Mouse (Mus musculus): ENCODE data around the gene Klhl35. TPM values are rescaled to one million over a fixed set of nuclear protein-coding genes. Genes with fewer than 3 reads are reported as not detected.

Klhl35 gene
- total and polyA plus RNA-seq, 3 experiments = 0.04 TPM; not detected in 2

DNA sequence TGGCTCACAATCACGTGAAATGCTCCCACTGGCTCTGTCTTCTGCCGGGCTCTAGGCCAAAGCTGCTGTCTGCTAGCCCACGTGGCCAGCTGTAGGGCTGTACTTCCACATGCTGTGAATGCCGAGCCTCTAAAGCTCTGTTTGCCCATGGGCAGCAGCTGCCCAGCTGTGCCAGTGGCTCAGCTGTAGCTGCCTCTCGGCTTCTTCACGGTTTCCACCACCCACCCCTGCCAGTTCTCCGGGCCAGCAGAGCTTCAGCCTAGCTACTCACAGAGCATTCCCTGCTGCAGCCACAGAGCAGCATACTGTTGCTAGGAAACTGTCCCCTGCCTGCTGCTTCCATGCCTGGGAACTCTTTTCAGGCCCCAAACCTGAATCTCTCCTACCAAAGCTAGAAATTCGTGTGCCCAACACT is 44.3 kb downstream of the Klhl35 start:
- peaks cover 0 to 11% of the 10 kb centered on the region in 2 experiments for H3K4me1 ChIP-seq (ENCODE audit: control insufficient read depth in 1 of 2, insufficient read depth in 2 of 2, low read length in 2 of 2)
- no peaks in the 10 kb centered on the region for H3K27me3 ChIP-seq (ENCODE audit: control insufficient read depth in 1 of 2, insufficient read depth in 2 of 2, low read length in 2 of 2)
- H3K79me2 ChIP-seq (ENCODE audit: control insufficient read depth, insufficient read depth, low read length, poor library complexity) = no peaks in the 10 kb centered on the region
- no peak for DNase-seq (ENCODE audit: low read depth, low spot score)
- no peaks in the 10 kb centered on the region for H3K9me3 ChIP-seq (replicated peaks; ENCODE audit: insufficient read depth, low read length)
- TF ChIP-seq USF1 (IDR thresholded peaks at IDR 0.05; ENCODE audit: low read depth, low read length) (peak; percentile 55), ELF1 (IDR thresholded peaks at IDR 0.05; ENCODE audit: low read depth, low read length) (no peak), MXI1 (IDR thresholded peaks at IDR 0.05; ENCODE audit: low read depth, low read length) (peak; percentile 50; the same call in 1 of the 2 replicates), JUND (IDR thresholded peaks at IDR 0.05; ENCODE audit: low read depth, low read length) (no peak), RCOR1 (IDR thresholded peaks at IDR 0.05; ENCODE audit: low read depth, low read length) (no peak), BHLHE40 (IDR thresholded peaks at IDR 0.05; ENCODE audit: borderline replicate concordance, low read depth, low read length) (no peak), KAT2A (conservative IDR thresholded peaks at IDR 0.05; ENCODE audit: low read depth, low read length) (no peak), ETS1 (IDR thresholded peaks at IDR 0.05; ENCODE audit: low read depth, low read length) (no peak)
- H3K4me3 ChIP-seq (ENCODE audit: control insufficient read depth in 1 of 2, insufficient read depth in 1 of 2, low read depth in 2 of 2, low read length in 2 of 2) = no peak overlapping the region
- H3K9ac ChIP-seq (ENCODE audit: control insufficient read depth, low read depth, low read length, poor library complexity, severe bottlenecking) = no peak overlapping the region
- no peak overlapping the region for H3K27ac ChIP-seq (ENCODE audit: control insufficient read depth, low read depth, low read length)
- peaks cover 0 to 6% of the 10 kb centered on the region in 2 experiments; a peak in 2 of 4 replicates for H3K36me3 ChIP-seq (ENCODE audit: control insufficient read depth in 1 of 2, insufficient read depth in 2 of 2, low read length in 2 of 2)

DNA sequence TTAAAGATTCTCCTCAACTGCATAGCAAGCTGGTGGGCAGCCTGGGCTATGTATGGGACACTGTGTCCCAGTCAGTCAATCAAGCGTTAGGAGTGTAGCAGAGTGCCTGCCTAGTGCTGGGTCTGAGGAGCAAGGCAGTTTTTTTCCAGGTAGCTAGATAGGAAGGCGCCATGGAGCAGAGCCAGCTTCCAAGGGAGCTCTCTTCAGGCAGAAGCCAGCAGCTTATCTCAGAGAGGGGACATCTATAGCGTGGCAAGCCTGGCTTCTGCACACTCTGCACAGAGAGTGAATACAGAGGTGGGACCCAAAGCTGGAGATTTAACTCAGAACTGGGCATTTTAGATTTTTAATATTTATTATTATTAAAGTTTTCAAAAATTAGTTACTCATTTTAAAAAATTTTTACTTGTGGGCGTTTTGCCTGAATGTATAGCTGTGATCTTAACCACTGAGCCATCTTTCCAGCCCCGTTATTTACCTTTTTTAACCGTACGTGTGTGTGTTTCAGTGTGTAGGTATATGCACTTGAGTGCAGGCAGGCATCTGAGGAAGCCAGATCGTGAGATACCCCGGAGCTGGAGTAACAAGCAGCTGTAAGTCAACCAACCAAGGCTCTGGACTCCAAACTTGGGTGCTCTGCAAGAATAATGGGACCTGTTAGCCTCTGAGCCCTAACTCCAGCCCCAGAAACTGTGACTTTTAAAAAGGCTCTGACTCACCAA is 50.4 kb downstream of the Klhl35 start:
- Histone ChIP-seq H3K9me3 (replicated peaks; ENCODE audit: insufficient read depth, low read length) (no peaks in the 10 kb centered on the region), H3K4me3 (ENCODE audit: control insufficient read depth in 1 of 2, insufficient read depth in 1 of 2, low read depth in 2 of 2, low read length in 2 of 2) (no peak overlapping the region; a peak in 1 of 4 replicates), H3K79me2 (ENCODE audit: control insufficient read depth, insufficient read depth, low read length, poor library complexity) (no peaks in the 10 kb centered on the region), H3K27ac (ENCODE audit: control insufficient read depth, low read depth, low read length) (peak overlapping the region; percentile 46), H3K36me3 (ENCODE audit: control insufficient read depth in 1 of 2, insufficient read depth in 2 of 2, low read length in 2 of 2) (peaks cover 0 to 19% of the 10 kb centered on the region in 2 experiments; a peak in 2 of 4 replicates), H3K9ac (ENCODE audit: control insufficient read depth, low read depth, low read length, poor library complexity, severe bottlenecking) (0 out of 2 replicates have a peak overlapping the region, but pooled peaks have one; percentile 13), H3K27me3 (ENCODE audit: control insufficient read depth in 1 of 2, insufficient read depth in 2 of 2, low read length in 2 of 2) (no peaks in the 10 kb centered on the region), H3K4me1 (ENCODE audit: control insufficient read depth in 1 of 2, insufficient read depth in 2 of 2, low read length in 2 of 2) (peaks cover 9 to 24% of the 10 kb centered on the region in 2 experiments)
- peak; percentile 46 for DNase-seq (ENCODE audit: low read depth, low spot score)
- TF ChIP-seq RAD21 (IDR thresholded peaks at IDR 0.05; ENCODE audit: low read depth, low read length) (no peak), MYB (IDR thresholded peaks at IDR 0.05; ENCODE audit: low read depth, low read length) (no peak), KAT2A (conservative IDR thresholded peaks at IDR 0.05; ENCODE audit: low read depth, low read length) (no peak), UBTF (IDR thresholded peaks at IDR 0.05; ENCODE audit: borderline replicate concordance, insufficient read depth, low read depth, low read length) (no peak), SIN3A (IDR thresholded peaks at IDR 0.05; ENCODE audit: low read length) (0 out of 2 replicates have a peak, but pooled peaks have one; percentile 4), USF1 (IDR thresholded peaks at IDR 0.05; ENCODE audit: low read depth, low read length) (no peak), ZNF384 (IDR thresholded peaks at IDR 0.05; ENCODE audit: low read depth, low read length) (no peak), MAZ (IDR thresholded peaks at IDR 0.05; ENCODE audit: low read depth, low read length) (no peak), MYC (IDR thresholded peaks at IDR 0.05; ENCODE audit: low read depth, low read length) (0 out of 2 replicates have a peak, but pooled peaks have one; percentile 24), MXI1 (IDR thresholded peaks at IDR 0.05; ENCODE audit: low read depth, low read length) (no peak), NRF1 (IDR thresholded peaks at IDR 0.05; ENCODE audit: insufficient read depth, low read depth, low read length, poor library complexity, severe bottlenecking) (no peak), BHLHE40 (IDR thresholded peaks at IDR 0.05; ENCODE audit: borderline replicate concordance, low read depth, low read length) (no peak), POLR2A (IDR thresholded peaks at IDR 0.05; ENCODE audit: control insufficient read depth in 1 of 2, insufficient read depth in 1 of 2, low read depth in 1 of 2, low read length in 2 of 2, poor library complexity in 1 of 2) (no peak), USF2 (IDR thresholded peaks at IDR 0.05; ENCODE audit: borderline replicate concordance in 1 of 2, insufficient read depth in 1 of 2, low read depth in 1 of 2, low read length in 2 of 2) (no peak)
